Comparison of ENCODE assay signal across 8 mouse cellular contexts in the genomic region with DNA sequence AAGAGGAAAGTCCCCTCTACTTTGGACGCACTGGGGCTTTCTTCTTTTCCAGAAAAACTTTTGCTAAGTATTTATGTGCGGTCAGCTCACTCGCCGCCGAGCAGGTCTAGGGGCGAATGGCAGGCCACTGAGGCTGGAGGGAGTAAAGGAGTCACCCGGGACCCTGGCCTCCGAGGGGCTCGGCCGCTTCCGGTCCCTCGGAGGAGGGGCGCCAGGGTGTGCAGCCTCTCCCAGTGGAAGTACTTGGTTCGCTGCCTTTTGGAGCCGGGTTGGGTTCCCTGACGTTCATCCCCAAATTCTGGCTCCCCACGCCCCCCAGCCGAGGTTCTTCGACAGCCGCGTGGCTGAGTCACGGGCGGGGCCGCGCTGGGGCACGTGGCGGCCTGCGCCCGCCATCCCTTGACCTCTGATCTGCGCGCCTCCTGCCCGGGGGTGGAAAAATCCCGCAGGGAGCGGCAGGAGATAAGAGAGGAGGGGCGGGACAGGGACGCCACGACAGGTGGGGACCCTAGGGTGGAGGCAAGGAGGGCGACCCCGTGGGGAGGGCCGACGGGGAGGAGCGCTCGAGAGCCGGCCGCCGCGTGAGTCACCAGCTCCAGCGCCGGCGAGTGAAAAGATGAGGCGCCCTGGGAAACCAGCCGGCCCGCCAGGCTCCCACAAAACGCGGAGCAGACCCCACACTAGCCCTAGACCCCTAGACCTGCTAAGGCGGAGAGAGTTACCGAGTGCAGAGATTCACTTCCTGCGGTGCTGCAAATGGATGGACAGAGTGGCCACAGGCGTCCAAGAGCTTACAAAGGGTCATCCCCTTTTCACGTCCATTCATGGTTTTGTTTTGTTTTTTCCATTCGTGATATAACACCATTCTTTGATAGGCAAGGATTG. TPM values are rescaled to one million over a fixed set of nuclear protein-coding genes. Genes with fewer than 3 reads are reported as not detected.
DNase-seq lines count a peak whose midpoint lies in the region; ATAC-seq lines count a peak whose summit lies in the region.

No protein-coding gene starts in this region.

- DNase-seq in embryonic facial prominence, embryonic 10.5 days (ENCODE audit: low spot score) = peak; percentile 80
- DNase-seq in lung, postnatal 25 days (ENCODE audit: low spot score) = peak; percentile 44
- DNase-seq in spleen, postnatal 4 days (ENCODE audit: low spot score in 2 of 2) = peak; percentile 51 to 78
- DNase-seq in layer of hippocampus, postnatal 14 days (ENCODE audit: low spot score in 2 of 2) = no peak

- peak overlapping the region; percentile 82 for H3K4me2 ChIP-seq in heart, embryonic 11.5 days
- peak overlapping the region; percentile 95 for H3K4me2 ChIP-seq in kidney, embryonic 15.5 days

- H3K4me3 ChIP-seq in megakaryocyte, embryonic 14.5 days (replicated peaks) = peak overlapping the region; percentile 100
- H3K4me3 ChIP-seq in embryonic facial prominence, embryonic 10.5 days = peak overlapping the region; percentile 100
- H3K4me3 ChIP-seq in heart, embryonic 11.5 days (ENCODE audit: low read depth, low read length) = peak overlapping the region; percentile 100
- H3K4me3 ChIP-seq in kidney, embryonic 15.5 days (replicated peaks) = peak overlapping the region; percentile 100

- H3K27me3 ChIP-seq in megakaryocyte, embryonic 14.5 days (replicated peaks) = no peaks in the 10 kb centered on the region
- no peaks in the 10 kb centered on the region for H3K27me3 ChIP-seq in embryonic facial prominence, embryonic 10.5 days (replicated peaks; ENCODE audit: low read depth, poor library complexity, severe bottlenecking)
- H3K27me3 ChIP-seq in heart, embryonic 11.5 days (ENCODE audit: control insufficient read depth, insufficient read depth, low read length) = no peaks in the 10 kb centered on the region
- no peaks in the 10 kb centered on the region for H3K27me3 ChIP-seq in kidney, embryonic 15.5 days

- H3K9me3 ChIP-seq in megakaryocyte, embryonic 14.5 days = no peaks in the 10 kb centered on the region
- H3K9me3 ChIP-seq in embryonic facial prominence, embryonic 10.5 days = no peaks in the 10 kb centered on the region
- H3K9me3 ChIP-seq in heart, embryonic 11.5 days (replicated peaks; ENCODE audit: control insufficient read depth, low read length) = no peaks in the 10 kb centered on the region
- H3K9me3 ChIP-seq in kidney, embryonic 15.5 days (replicated peaks) = no peaks in the 10 kb centered on the region

- ATAC-seq in megakaryocyte, adult 5-6 weeks (ENCODE audit: poor library complexity, severe bottlenecking) = no peak
- peak; percentile 10; the same call in 1 of the 2 replicates for ATAC-seq in heart, embryonic 11.5 days (replicated peaks; ENCODE audit: insufficient number of reproducible peaks, low FRiP score, low TSS enrichment)
- ATAC-seq in kidney, embryonic 15.5 days (replicated peaks; ENCODE audit: low FRiP score) = peak; percentile 30

- peaks cover 73% of the 10 kb centered on the region for H3K4me1 ChIP-seq in megakaryocyte, embryonic 14.5 days
- peaks cover 74% of the 10 kb centered on the region for H3K4me1 ChIP-seq in embryonic facial prominence, embryonic 10.5 days
- H3K4me1 ChIP-seq in heart, embryonic 11.5 days (ENCODE audit: control insufficient read depth, insufficient read depth, low read length) = peaks cover 45% of the 10 kb centered on the region
- H3K4me1 ChIP-seq in kidney, embryonic 15.5 days = peaks cover 59% of the 10 kb centered on the region

- H3K36me3 ChIP-seq in megakaryocyte, embryonic 14.5 days (replicated peaks; ENCODE audit: low read length) = peaks cover 46% of the 10 kb centered on the region
- peaks cover 45% of the 10 kb centered on the region for H3K36me3 ChIP-seq in embryonic facial prominence, embryonic 10.5 days (replicated peaks)
- H3K36me3 ChIP-seq in heart, embryonic 11.5 days (ENCODE audit: control insufficient read depth, insufficient read depth, low read length) = peaks cover 16% of the 10 kb centered on the region
- H3K36me3 ChIP-seq in kidney, embryonic 15.5 days = peaks cover 37% of the 10 kb centered on the region

- WGBS in embryonic facial prominence, embryonic 10.5 days = under 1% methylated on average over 61 of the region's 61 CpGs
- under 1% methylated on average over 60 of the region's 61 CpGs for WGBS in heart, embryonic 11.5 days (ENCODE audit: insufficient replicate concordance)
- WGBS in kidney, embryonic 15.5 days = under 1% methylated on average over 61 of the region's 61 CpGs

- H3K9ac ChIP-seq in heart, embryonic 11.5 days (ENCODE audit: low read depth, low read length) = peak overlapping the region; percentile 100
- peak overlapping the region; percentile 99 for H3K9ac ChIP-seq in kidney, embryonic 15.5 days

- peak overlapping the region; percentile 99 for H3K27ac ChIP-seq in embryonic facial prominence, embryonic 10.5 days (replicated peaks)
- peak overlapping the region; percentile 99 for H3K27ac ChIP-seq in heart, embryonic 11.5 days (ENCODE audit: low read depth, low read length)
- H3K27ac ChIP-seq in kidney, embryonic 15.5 days = peak overlapping the region; percentile 99

RNA-seq across cellular contexts. Expression of gene Eno3, which starts 1.2 kb away (rescaled TPM):
- polyA plus RNA-seq in megakaryocyte, embryonic 14.5 days (2012; ENCODE audit: insufficient read depth, low replicate concordance) = 4.2 and 8.4 TPM in 2 replicates
- total RNA-seq in megakaryocyte, adult 5-6 weeks (2015) = 6.3 and 7.8 TPM in 2 replicates
- total RNA-seq in megakaryocyte, adult 5-6 weeks (2017) = 5.9 and 8.2 TPM in 2 replicates
- polyA plus RNA-seq in embryonic facial prominence, embryonic 10.5 days (2016; fragmentation: Nextera tagmentation; extraction: Ambion mirVana) = 72.9 and 88.4 TPM in 2 replicates
- polyA plus RNA-seq in heart, embryonic 11.5 days (2014; fragmentation: Nextera tagmentation; extraction: Ambion mirVana) = 272 and 313 TPM in 2 replicates
- 30.3 and 38.5 TPM in 2 replicates for polyA plus RNA-seq in kidney, embryonic 15.5 days (2015; fragmentation: Nextera tagmentation; extraction: Ambion mirVana)
- 10 to 100 TPM in 1 of 2 experiments, 1 to 10 TPM in 1; 5.9 to 10.1 TPM for total RNA-seq in layer of hippocampus, postnatal 14 days (2021)

RNA-seq across cellular contexts. Expression of gene Pfn1, which starts 1.4 kb away (rescaled TPM):
- 9,580 and 14,702 TPM in 2 replicates for polyA plus RNA-seq in megakaryocyte, embryonic 14.5 days (2012; ENCODE audit: insufficient read depth, low replicate concordance)
- 1,800 and 1,907 TPM in 2 replicates for total RNA-seq in megakaryocyte, adult 5-6 weeks (2015)
- total RNA-seq in megakaryocyte, adult 5-6 weeks (2017) = 869 and 896 TPM in 2 replicates
- polyA plus RNA-seq in embryonic facial prominence, embryonic 10.5 days (2016; fragmentation: Nextera tagmentation; extraction: Ambion mirVana) = 2,153 and 2,165 TPM in 2 replicates
- 1,771 and 1,932 TPM in 2 replicates for polyA plus RNA-seq in heart, embryonic 11.5 days (2014; fragmentation: Nextera tagmentation; extraction: Ambion mirVana)
- 1,914 and 2,031 TPM in 2 replicates for polyA plus RNA-seq in kidney, embryonic 15.5 days (2015; fragmentation: Nextera tagmentation; extraction: Ambion mirVana)
- 100 to 1,000 TPM; 340 to 380 TPM for total RNA-seq in layer of hippocampus, postnatal 14 days (2021)

RNA-seq across cellular contexts. Expression of gene Slc25a11, which starts 8.5 kb away (rescaled TPM):
- polyA plus RNA-seq in megakaryocyte, embryonic 14.5 days (2012; ENCODE audit: insufficient read depth, low replicate concordance) = 15.7 and 78.7 TPM in 2 replicates
- total RNA-seq in megakaryocyte, adult 5-6 weeks (2015) = 78.9 and 93.0 TPM in 2 replicates
- 63.4 and 66.1 TPM in 2 replicates for total RNA-seq in megakaryocyte, adult 5-6 weeks (2017)
- polyA plus RNA-seq in embryonic facial prominence, embryonic 10.5 days (2016; fragmentation: Nextera tagmentation; extraction: Ambion mirVana) = 135 and 137 TPM in 2 replicates
- polyA plus RNA-seq in heart, embryonic 11.5 days (2014; fragmentation: Nextera tagmentation; extraction: Ambion mirVana) = 221 and 245 TPM in 2 replicates
- 178 and 186 TPM in 2 replicates for polyA plus RNA-seq in kidney, embryonic 15.5 days (2015; fragmentation: Nextera tagmentation; extraction: Ambion mirVana)
- 100 to 1,000 TPM; 124 to 127 TPM for total RNA-seq in layer of hippocampus, postnatal 14 days (2021)

RNA-seq across cellular contexts. Expression of gene Rnf167, which starts 8.8 kb away (rescaled TPM):
- polyA plus RNA-seq in megakaryocyte, embryonic 14.5 days (2012; ENCODE audit: insufficient read depth, low replicate concordance) = 102 and 125 TPM in 2 replicates
- 75.6 and 82.1 TPM in 2 replicates for total RNA-seq in megakaryocyte, adult 5-6 weeks (2015)
- 57.4 and 60.0 TPM in 2 replicates for total RNA-seq in megakaryocyte, adult 5-6 weeks (2017)
- polyA plus RNA-seq in embryonic facial prominence, embryonic 10.5 days (2016; fragmentation: Nextera tagmentation; extraction: Ambion mirVana) = 89.7 and 91.9 TPM in 2 replicates
- 66.8 and 76.9 TPM in 2 replicates for polyA plus RNA-seq in heart, embryonic 11.5 days (2014; fragmentation: Nextera tagmentation; extraction: Ambion mirVana)
- polyA plus RNA-seq in kidney, embryonic 15.5 days (2015; fragmentation: Nextera tagmentation; extraction: Ambion mirVana) = 115 and 122 TPM in 2 replicates
- total RNA-seq in layer of hippocampus, postnatal 14 days (2021) = 10 to 100 TPM; 70.2 to 72.3 TPM

RNA-seq across cellular contexts. Expression of gene Spag7, which starts 13.4 kb away (rescaled TPM):
- polyA plus RNA-seq in megakaryocyte, embryonic 14.5 days (2012; ENCODE audit: insufficient read depth, low replicate concordance) = 40.5 and 288 TPM in 2 replicates
- 78.5 and 83.3 TPM in 2 replicates for total RNA-seq in megakaryocyte, adult 5-6 weeks (2015)
- 67.0 and 83.5 TPM in 2 replicates for total RNA-seq in megakaryocyte, adult 5-6 weeks (2017)
- polyA plus RNA-seq in embryonic facial prominence, embryonic 10.5 days (2016; fragmentation: Nextera tagmentation; extraction: Ambion mirVana) = 181 and 185 TPM in 2 replicates
- polyA plus RNA-seq in heart, embryonic 11.5 days (2014; fragmentation: Nextera tagmentation; extraction: Ambion mirVana) = 187 and 201 TPM in 2 replicates
- polyA plus RNA-seq in kidney, embryonic 15.5 days (2015; fragmentation: Nextera tagmentation; extraction: Ambion mirVana) = 181 and 202 TPM in 2 replicates
- total RNA-seq in layer of hippocampus, postnatal 14 days (2021) = 10 to 100 TPM; 45.8 to 53.7 TPM

Comparison
In these comparisons a context has a peak if more than half of its experiments do, and no peak if none do; other contexts are left out.
1. DNase-seq: peak in embryonic facial prominence, embryonic 10.5 days (single experiment), lung, postnatal 25 days (single experiment) and spleen, postnatal 4 days (2 of 2); none in layer of hippocampus, postnatal 14 days (0 of 2).
2. Peak in every context shown above with its lines, with median percentiles within 50 percentile points of each other: H3K4me3 ChIP-seq and H3K27ac ChIP-seq.